Mouse (Mus musculus) spleen, adult 2 months (tissue): ENCODE measurements around the gene Slc6a6. TPM values are rescaled to one million over a fixed set of nuclear protein-coding genes. Genes with fewer than 3 reads are reported as not detected.
A peak's percentile ranks its signal among the peaks of the same experiment; 100 is the strongest.

Experiments used
- DNase-seq, 2 experiments: peaks; one replicate each; pipeline versions ENCODE4 v3.0.0 to v3.0.0-alpha.2; 2012 to 2021; ENCODE audit warnings: low spot score in 2 of 2, low read depth in 1 of 2
- H3K27ac ChIP-seq: fragments of 200-500 bp; 2 replicates; pipeline ENCODE4 v1.5.1; 2012; ENCODE audit warnings: low read length, inconsistent platforms; ENCODE audit not compliant: insufficient read depth
- H3K27me3 ChIP-seq: fragments of 200-500 bp; 2 replicates; pipeline ENCODE4 v1.6.1; 2012; ENCODE audit warnings: mild to moderate bottlenecking, moderate library complexity, low read length, inconsistent platforms; ENCODE audit not compliant: control insufficient read depth, insufficient read depth
- H3K36me3 ChIP-seq: fragments of 200-500 bp; 2 replicates; pipeline ENCODE4 v1.6.1; 2012; ENCODE audit warnings: mild to moderate bottlenecking, low read length, inconsistent platforms; ENCODE audit not compliant: control insufficient read depth, insufficient read depth
- H3K4me1 ChIP-seq: fragments of 200-500 bp; 2 replicates; pipeline ENCODE4 v1.6.1; 2011; ENCODE audit warnings: inconsistent platforms; ENCODE audit not compliant: control insufficient read depth, insufficient read depth, insufficient read length
- H3K4me3 ChIP-seq: fragments of 200-500 bp; 2 replicates; pipeline ENCODE4 v1.5.1; 2011; ENCODE audit warnings: mild to moderate bottlenecking, inconsistent platforms; ENCODE audit not compliant: insufficient read depth, insufficient read length; ENCODE audit errors: extremely low read depth
- CTCF ChIP-seq: fragments of 200-500 bp; IDR thresholded peaks from 2 replicates; pipeline ENCODE4 v1.5.1; 2011; ENCODE audit warnings: mild to moderate bottlenecking, inconsistent platforms; ENCODE audit not compliant: insufficient read depth, insufficient read length, insufficient replicate concordance; ENCODE audit errors: extremely low read depth
- POLR2A ChIP-seq: fragments of 200-500 bp; IDR thresholded peaks from 2 replicates; pipeline ENCODE4 v1.6.1; 2011; ENCODE audit warnings: low read depth, low read length, inconsistent platforms
- WGBS: fragments of 180-500 bp; shearing (Covaris S2); methylation state at CpG from one replicate; pipeline ENCODE4 v1.1.7; 2018; 5-methylcytosine and 5-hydroxymethylcytosine counted together
- polyA plus RNA-seq: library from polyadenylated mRNA; depleted of rRNA; stranded (reverse); fragments of >200 nt; gene quantifications from 2 replicates; pipeline ENCODE4 v1.2.3, GENCODE M21; 2012

Gene Slc6a6
- polyA plus RNA-seq, 1 experiment = 76.1 TPM

DNA sequence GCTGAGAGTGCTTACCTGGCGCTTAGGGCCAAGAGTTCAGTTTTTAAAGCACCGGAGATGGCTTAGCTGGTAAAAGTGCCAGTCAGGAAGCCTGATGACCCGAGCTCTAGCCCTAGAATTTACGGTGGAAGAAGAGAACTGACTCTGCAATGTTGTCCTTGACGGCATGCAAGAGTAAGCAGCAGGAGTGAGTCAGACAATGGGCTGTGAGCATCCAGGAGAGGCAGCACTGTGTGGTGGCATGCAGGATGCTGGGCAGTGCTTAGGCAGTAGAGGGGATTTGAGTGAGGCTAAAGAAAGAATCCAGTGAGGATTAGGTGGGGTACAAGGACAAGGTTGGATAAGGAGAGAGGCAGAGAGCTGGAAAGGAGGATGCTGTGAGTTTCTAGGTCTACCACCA, 15.6 kb upstream of the Slc6a6 start:
- no peaks in the 10 kb centered on the region for H3K4me1 ChIP-seq
- DNase-seq = no peak
- no peaks in the 10 kb centered on the region for H3K27me3 ChIP-seq
- H3K4me3 ChIP-seq = no peak overlapping the region
- WGBS = 82% methylated on average over 5 of the region's 5 CpGs
- no peak overlapping the region for H3K27ac ChIP-seq
- H3K36me3 ChIP-seq = no peaks in the 10 kb centered on the region
- TF ChIP-seq CTCF (no peak), POLR2A (no peak)

DNA sequence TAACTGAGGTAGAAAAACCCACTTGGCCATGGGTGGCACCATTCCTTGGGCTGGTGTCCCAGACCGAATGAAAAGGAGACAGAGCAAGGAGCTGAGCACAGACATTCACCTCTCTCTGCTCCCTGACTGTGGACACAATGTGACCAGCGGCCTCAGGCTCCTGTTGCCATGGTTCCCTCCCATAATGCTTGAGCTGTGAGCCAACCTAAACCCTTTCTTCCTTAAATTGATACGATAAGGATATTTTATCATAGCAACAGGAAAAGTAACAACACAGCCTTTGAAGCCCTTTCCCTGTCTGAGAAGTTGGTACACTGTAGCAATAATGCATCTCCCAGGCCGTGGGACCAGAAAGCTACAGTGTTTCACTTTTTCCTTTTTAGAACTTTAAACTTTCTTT, 14.6 kb upstream of the Slc6a6 start:
- Histone ChIP-seq H3K27ac (no peak overlapping the region), H3K4me1 (no peaks in the 10 kb centered on the region), H3K4me3 (no peak overlapping the region), H3K27me3 (no peaks in the 10 kb centered on the region), H3K36me3 (no peaks in the 10 kb centered on the region)
- no peak for TF ChIP-seq CTCF
- TF ChIP-seq POLR2A = no peak
- 75% methylated on average over 4 of the region's 4 CpGs for WGBS
- no peak for DNase-seq

DNA sequence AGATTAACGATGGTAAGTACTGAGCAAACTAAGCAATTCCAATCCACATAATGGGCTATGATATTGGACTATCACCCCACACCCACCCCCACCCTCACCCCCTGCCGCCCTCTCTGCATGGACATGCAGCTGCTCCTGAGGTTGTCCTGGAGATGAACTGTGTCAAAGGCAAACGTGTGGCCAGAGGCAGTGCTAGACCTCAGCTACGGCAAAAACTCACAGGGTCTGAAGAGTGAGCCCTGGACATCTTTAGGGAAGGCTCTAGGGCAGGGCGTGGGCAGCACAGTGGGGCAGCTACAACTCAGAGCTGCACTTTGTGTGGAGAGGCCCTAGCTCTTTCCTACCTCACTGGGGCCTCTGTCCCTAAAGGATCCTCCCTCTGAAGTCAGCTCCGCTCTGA, 13.6 kb upstream of the Slc6a6 start:
- 96% methylated on average over 6 of the region's 6 CpGs for WGBS
- no peak for DNase-seq
- TF ChIP-seq POLR2A = no peak
- TF ChIP-seq CTCF = no peak
- Histone ChIP-seq H3K36me3 (no peaks in the 10 kb centered on the region), H3K4me3 (no peak overlapping the region), H3K4me1 (no peaks in the 10 kb centered on the region), H3K27ac (no peak overlapping the region), H3K27me3 (no peaks in the 10 kb centered on the region)

DNA sequence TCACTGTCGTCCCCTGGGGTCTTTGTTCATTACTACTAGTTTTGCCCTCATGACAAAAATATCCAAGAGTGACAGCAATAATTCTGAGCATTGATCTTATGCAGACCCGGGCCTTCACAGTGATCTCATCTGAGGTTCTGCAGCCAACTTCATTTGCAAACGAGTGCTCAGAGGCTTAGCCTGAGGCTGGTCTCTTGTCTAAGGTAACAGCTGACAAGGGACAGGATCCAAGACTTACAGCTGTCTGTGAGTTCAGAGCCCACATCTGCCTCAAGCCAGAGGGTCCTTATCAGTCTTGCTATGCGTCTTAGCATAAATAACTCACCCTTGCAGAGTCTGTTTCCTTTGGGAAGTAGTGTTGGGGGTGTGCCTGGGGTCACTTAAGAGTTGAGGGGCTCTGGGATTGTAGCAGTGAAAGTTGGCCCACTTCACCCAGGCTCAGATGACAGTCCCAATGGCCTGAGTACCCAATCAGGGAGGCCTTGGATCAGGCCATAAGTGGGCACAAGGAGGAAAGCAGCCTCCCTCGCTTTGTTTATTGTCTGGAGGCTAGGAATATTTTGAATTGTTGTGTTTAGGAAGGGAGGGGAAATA, 9.0 kb upstream of the Slc6a6 start:
- no peak for TF ChIP-seq CTCF
- TF ChIP-seq POLR2A = no peak
- DNase-seq = no peak
- H3K4me1 ChIP-seq = peaks cover 9% of the 10 kb centered on the region; the same call in 1 of the 2 replicates
- WGBS = 72% methylated on average over 5 of the region's 5 CpGs
- H3K27me3 ChIP-seq = no peaks in the 10 kb centered on the region
- H3K27ac ChIP-seq = no peak overlapping the region
- no peaks in the 10 kb centered on the region for H3K36me3 ChIP-seq
- no peak overlapping the region for H3K4me3 ChIP-seq

DNA sequence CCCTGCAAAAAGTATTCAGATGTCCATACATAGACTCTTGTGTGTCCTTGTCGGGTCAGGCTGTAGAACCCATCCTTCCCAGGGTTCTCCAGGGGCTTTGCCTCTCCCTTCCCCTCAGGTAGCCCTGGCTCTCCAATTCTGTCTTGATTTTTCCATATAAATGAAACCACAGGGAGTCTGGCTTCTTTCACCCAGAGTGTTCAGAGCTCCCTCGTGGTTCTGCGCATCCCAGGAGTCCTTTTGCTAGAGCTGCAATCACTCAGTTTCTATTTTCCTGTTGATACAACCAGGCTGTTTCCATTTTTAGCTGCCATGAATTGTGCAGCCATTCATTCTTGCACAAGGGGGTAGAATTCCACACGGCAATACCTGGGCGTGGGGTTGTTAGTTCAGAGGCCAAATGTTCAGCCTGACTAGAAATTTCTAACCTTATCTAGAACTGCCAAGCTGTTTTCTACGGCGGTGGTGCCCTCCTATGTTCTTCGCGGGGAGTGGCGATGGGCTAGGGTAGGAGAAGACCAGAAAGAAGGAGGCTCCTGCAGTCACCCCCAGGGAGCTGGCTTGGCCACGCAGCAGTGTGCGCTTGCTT, 5.3 kb upstream of the Slc6a6 start:
- Histone ChIP-seq H3K27me3 (no peaks in the 10 kb centered on the region), H3K36me3 (no peaks in the 10 kb centered on the region), H3K4me1 (peaks cover 18% of the 10 kb centered on the region; the same call in 1 of the 2 replicates), H3K4me3 (peak overlapping the region; percentile 78), H3K27ac (peak overlapping the region; percentile 94)
- no peak for TF ChIP-seq CTCF
- 9% methylated on average over 12 of the region's 12 CpGs for WGBS
- DNase-seq = no peak

DNA sequence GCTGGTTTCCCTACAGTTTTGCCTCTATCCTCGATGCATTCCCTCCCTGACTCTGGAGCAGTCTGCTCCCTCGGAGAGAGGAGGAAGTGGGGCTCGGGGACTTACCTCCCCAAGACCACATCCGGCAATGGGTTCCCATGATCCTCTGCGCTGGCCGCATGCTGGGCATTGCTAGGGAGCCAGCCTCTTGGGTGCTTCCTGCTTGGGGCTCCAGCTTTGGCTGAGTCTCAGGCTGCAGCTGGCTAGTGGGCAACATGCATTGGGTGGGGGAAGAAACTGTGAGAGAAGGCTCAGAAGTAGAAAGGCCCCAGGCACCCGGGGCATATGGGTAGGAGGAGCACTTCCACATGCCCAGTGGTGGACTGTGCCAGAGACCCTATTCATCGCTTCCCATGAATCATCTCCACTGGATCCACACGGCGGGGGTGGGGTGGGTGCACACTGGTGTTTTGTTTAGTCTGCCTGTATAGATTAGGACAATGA, 4.7 kb upstream of the Slc6a6 start:
- Histone ChIP-seq H3K4me3 (peak overlapping the region; percentile 78), H3K27me3 (no peaks in the 10 kb centered on the region), H3K4me1 (peaks cover 18% of the 10 kb centered on the region; the same call in 1 of the 2 replicates), H3K36me3 (no peaks in the 10 kb centered on the region), H3K27ac (peak overlapping the region; percentile 94)
- TF ChIP-seq POLR2A (peak; percentile 94), CTCF (no peak)
- peak; percentile 75 to 97 for DNase-seq
- 13% methylated on average over 10 of the region's 10 CpGs for WGBS

DNA sequence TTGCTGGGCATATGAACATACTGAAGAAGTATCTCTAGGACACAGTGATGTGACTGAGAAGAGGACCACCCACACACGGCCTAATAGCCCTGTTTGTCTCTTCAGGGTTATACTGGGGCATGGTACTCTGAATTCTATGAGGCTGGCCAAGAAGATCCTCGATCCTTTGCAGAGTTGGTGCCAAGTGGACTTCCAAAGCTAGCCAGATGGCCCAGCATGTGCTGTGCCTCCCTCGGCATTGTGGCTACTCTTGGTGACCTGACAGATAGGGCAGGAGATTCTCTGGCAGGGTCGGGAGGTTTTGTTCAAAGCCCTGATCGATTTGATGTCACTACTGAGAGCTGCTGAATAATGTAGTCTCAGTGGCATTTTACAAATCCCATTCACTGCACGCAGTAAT, 4.1 kb upstream of the Slc6a6 start:
- DNase-seq = no peak
- H3K4me1 ChIP-seq = peaks cover 18% of the 10 kb centered on the region; the same call in 1 of the 2 replicates
- 86% methylated on average over 6 of the region's 6 CpGs for WGBS
- no peak overlapping the region for H3K4me3 ChIP-seq
- H3K27me3 ChIP-seq = no peaks in the 10 kb centered on the region
- TF ChIP-seq CTCF = no peak
- no peak for TF ChIP-seq POLR2A
- peak overlapping the region; percentile 94 for H3K27ac ChIP-seq
- H3K36me3 ChIP-seq = no peaks in the 10 kb centered on the region
